Mouse (Mus musculus) lung, embryonic 14.5 days (tissue): Measurements from ENCODE around the gene Pgam2. TPM values are rescaled to one million over a fixed set of nuclear protein-coding genes. Genes with fewer than 3 reads are reported as not detected.
A peak's percentile ranks its signal among the peaks of the same experiment; 100 is the strongest.

Experiments used
- ATAC-seq: fragments of 200-750 bp; cut with Nextera tagmentation; 2 replicates; pipeline ENCODE4 v1.8.0; 2017; ENCODE audit warnings: mild to moderate bottlenecking, moderate TSS enrichment, moderate library complexity; ENCODE audit not compliant: insufficient read depth
- DNase-seq: peaks from one replicate; pipeline ENCODE4 v3.0.0-alpha.2; 2015
- H3K27ac ChIP-seq: fragments of 300-500 bp; sonication (generic); 2 replicates; pipeline ENCODE4 v1.5.1; 2014; ENCODE audit warnings: low read depth, mild to moderate bottlenecking, moderate library complexity
- H3K27me3 ChIP-seq: fragments of 300-500 bp; sonication (generic); 2 replicates; pipeline ENCODE4 v1.6.1; 2014; ENCODE audit warnings: low read length, control low read depth; ENCODE audit not compliant: insufficient read depth
- H3K36me3 ChIP-seq: fragments of 300-500 bp; sonication (generic); 2 replicates; pipeline ENCODE4 v1.6.1; 2014; ENCODE audit warnings: control low read depth; ENCODE audit not compliant: insufficient read depth
- H3K4me1 ChIP-seq: fragments of 300-500 bp; sonication (generic); 2 replicates; pipeline ENCODE4 v1.6.1; 2014; ENCODE audit warnings: antibody characterized with exemption, control low read depth; ENCODE audit not compliant: insufficient read depth
- H3K4me2 ChIP-seq: fragments of 300-500 bp; sonication (generic); 2 replicates; pipeline ENCODE4 v1.6.1; 2014; ENCODE audit warnings: mild to moderate bottlenecking
- H3K4me3 ChIP-seq: fragments of 300-500 bp; sonication (generic); 2 replicates; pipeline ENCODE4 v1.5.1; 2014; ENCODE audit warnings: low read depth, low read length
- H3K9ac ChIP-seq: fragments of 300-500 bp; sonication (generic); 2 replicates; pipeline ENCODE4 v1.6.1; 2014
- H3K9me3 ChIP-seq: fragments of 300-500 bp; sonication (generic); 2 replicates; pipeline ENCODE4 v1.6.1; 2016; ENCODE audit warnings: low read depth, low read length, control low read depth
- CTCF ChIP-seq: IDR thresholded peaks from 2 replicates; pipeline ENCODE4 v1.5.1; 2016; ENCODE audit warnings: antibody characterized with exemption, low read depth
- WGBS: fragments of 180-500 bp; shearing (Covaris S2); extraction: QIAGEN DNeasy Blood & Tissue Kit; methylation state at CpG from one replicate; pipeline ENCODE4 v1.1.7; 2014; 5-methylcytosine and 5-hydroxymethylcytosine counted together
- polyA plus RNA-seq: library from polyadenylated mRNA; unstranded; fragments of >200 nt; fragmentation: Nextera tagmentation; extraction: Ambion mirVana; gene quantifications from 2 replicates; pipeline ENCODE4 v1.2.1, GENCODE M21; 2014

Pgam2 gene
- polyA plus RNA-seq, 1 experiment from 2014 or later, result 1.6 TPM

- H3K36me3 ChIP-seq, result peaks cover 26% of the 10 kb centered on the region
- peak within 1 kb of the TSS; percentile 82 for H3K9ac ChIP-seq
- no peaks in the 10 kb centered on the region for H3K9me3 ChIP-seq
- under 1% methylated on average over 73 of the region's 74 CpGs for WGBS
- peak; percentile 98 for DNase-seq
- H3K27me3 ChIP-seq, result no peaks in the 10 kb centered on the region
- peak; percentile 97 for ATAC-seq
- TF ChIP-seq CTCF, result peak; percentile 80
- H3K4me3 ChIP-seq, result peak within 1 kb of the TSS; percentile 86
- H3K27ac ChIP-seq, result peak within 1 kb of the TSS; percentile 94
- H3K4me2 ChIP-seq, result peak within 1 kb of the TSS; percentile 89
- H3K4me1 ChIP-seq, result peaks cover 12% of the 10 kb centered on the region; the same call in 1 of the 2 replicates
Observed at GRCm38 (mm10) chr11:5788056-5789014, 15.2 kb downstream of the Pgam2 start, which contains the start of gene Dbnl. Dbnl (plus strand) TSS chr11:5788488.

GRCm38 (mm10) chr11:5787671-5788055, 15.9 kb downstream of the Pgam2 start:
- DNase-seq, result no peak
- TF ChIP-seq CTCF, result no peak
- Histone ChIP-seq H3K9me3 (no peaks in the 10 kb centered on the region), H3K27me3 (no peaks in the 10 kb centered on the region), H3K4me2 (peak overlapping the region; percentile 89), H3K9ac (peak overlapping the region; percentile 82), H3K36me3 (peaks cover 19% of the 10 kb centered on the region), H3K27ac (peak overlapping the region; percentile 94), H3K4me1 (peaks cover 12% of the 10 kb centered on the region; the same call in 1 of the 2 replicates), H3K4me3 (peak overlapping the region; percentile 86)
- no peak for ATAC-seq
- 34% methylated on average over 8 of the region's 8 CpGs for WGBS

GRCm38 (mm10) chr11:5785732-5786131, 17.8 kb downstream of the Pgam2 start:
- Histone ChIP-seq H3K27me3 (no peaks in the 10 kb centered on the region), H3K4me3 (no peak overlapping the region), H3K27ac (no peak overlapping the region), H3K4me2 (no peak overlapping the region), H3K4me1 (peaks cover 12% of the 10 kb centered on the region; the same call in 1 of the 2 replicates), H3K9ac (no peak overlapping the region), H3K9me3 (no peaks in the 10 kb centered on the region), H3K36me3 (peaks cover 8% of the 10 kb centered on the region)
- no peak for DNase-seq
- TF ChIP-seq CTCF, result no peak
- no peak for ATAC-seq

GRCm38 (mm10) chr11:5782199-5782944, 21.2 kb downstream of the Pgam2 start:
- H3K4me3 ChIP-seq, result no peak overlapping the region
- no peak overlapping the region for H3K9ac ChIP-seq
- DNase-seq, result no peak
- no peak overlapping the region for H3K27ac ChIP-seq
- no peaks in the 10 kb centered on the region for H3K27me3 ChIP-seq
- H3K9me3 ChIP-seq, result no peaks in the 10 kb centered on the region
- ATAC-seq, result no peak
- H3K4me1 ChIP-seq, result peaks cover under 1% of the 10 kb centered on the region; the same call in 1 of the 2 replicates
- WGBS, result 60% methylated on average over 8 of the region's 8 CpGs
- H3K36me3 ChIP-seq, result peaks cover 10% of the 10 kb centered on the region; the same call in 1 of the 2 replicates
- TF ChIP-seq CTCF, result 0 out of 2 replicates have a peak, but pooled peaks have one; percentile 7
- H3K4me2 ChIP-seq, result no peak overlapping the region

- Histone ChIP-seq H3K4me2 (no peak overlapping the region), H3K9ac (no peak overlapping the region), H3K4me3 (no peak overlapping the region), H3K27ac (no peak overlapping the region), H3K4me1 (no peaks in the 10 kb centered on the region), H3K36me3 (peaks cover 10% of the 10 kb centered on the region; the same call in 1 of the 2 replicates), H3K27me3 (no peaks in the 10 kb centered on the region), H3K9me3 (no peaks in the 10 kb centered on the region)
- TF ChIP-seq CTCF, result no peak
- ATAC-seq, result no peak
- WGBS, result 89% methylated on average over 6 of the region's 6 CpGs
- DNase-seq, result no peak
Observed at GRCm38 (mm10) chr11:5780035-5780499, 23.5 kb downstream of the Pgam2 start.

- no peak overlapping the region for H3K27ac ChIP-seq
- no peak overlapping the region for H3K4me3 ChIP-seq
- 73% methylated on average over 2 of the region's 2 CpGs for whole genome bisulfite sequencing
- TF ChIP-seq CTCF, result peak; percentile 49
- H3K27me3 ChIP-seq, result no peaks in the 10 kb centered on the region
- DNase-seq (no peak), ATAC-seq (no peak)
- no peak overlapping the region for H3K4me2 ChIP-seq
- no peaks in the 10 kb centered on the region for H3K9me3 ChIP-seq
- H3K36me3 ChIP-seq, result peaks cover 10% of the 10 kb centered on the region; the same call in 1 of the 2 replicates
- no peaks in the 10 kb centered on the region for H3K4me1 ChIP-seq
- H3K9ac ChIP-seq, result no peak overlapping the region
Observed at GRCm38 (mm10) chr11:5778481-5778880, 25.1 kb downstream of the Pgam2 start.
